Mouse (Mus musculus) adrenal gland, postnatal 10 days (tissue): ENCODE measurements around the gene Cd46. TPM values are rescaled to one million over a fixed set of nuclear protein-coding genes. Genes with fewer than 3 reads are reported as not detected.

Experiments used
- DNase-seq: peaks from one replicate; pipeline ENCODE4 v3.0.0; 2021; ENCODE audit warnings: mixed read lengths
- long read RNA-seq, 2 experiments: library from polyadenylated mRNA; stranded (forward); transcript quantifications; one replicate each; pipeline ENCODE4 v2.0.0; 2021
- total RNA-seq, 2 experiments: library from RNA; stranded (reverse); gene quantifications; 2 replicates each; pipeline ENCODE4 v1.2.3; 2021

The Cd46 gene
- 1 to 10 TPM; 1.7 to 2.7 TPM for total RNA-seq
- long read RNA-seq, experiment 1, partial matches to known transcripts: 0 of 1 reads
- long read RNA-seq, experiment 1, other reads (novel, unspliced or antisense): 1 of 1 reads
- long read RNA-seq, experiment 2: 0 reads

GRCm38 (mm10) chr1:195092220-195092720, at the start of gene Cd46:
TSS of gene Cd46 (minus strand) at chr1:195092249.
- peak; percentile 84 for DNase-seq

GRCm38 (mm10) chr1:195132070-195132469, 40.0 kb upstream of the Cd46 start:
- peak; percentile 14 for DNase-seq

GRCm38 (mm10) chr1:195131675-195132015, 39.6 kb upstream of the Cd46 start:
- DNase-seq: no peak

DNA sequence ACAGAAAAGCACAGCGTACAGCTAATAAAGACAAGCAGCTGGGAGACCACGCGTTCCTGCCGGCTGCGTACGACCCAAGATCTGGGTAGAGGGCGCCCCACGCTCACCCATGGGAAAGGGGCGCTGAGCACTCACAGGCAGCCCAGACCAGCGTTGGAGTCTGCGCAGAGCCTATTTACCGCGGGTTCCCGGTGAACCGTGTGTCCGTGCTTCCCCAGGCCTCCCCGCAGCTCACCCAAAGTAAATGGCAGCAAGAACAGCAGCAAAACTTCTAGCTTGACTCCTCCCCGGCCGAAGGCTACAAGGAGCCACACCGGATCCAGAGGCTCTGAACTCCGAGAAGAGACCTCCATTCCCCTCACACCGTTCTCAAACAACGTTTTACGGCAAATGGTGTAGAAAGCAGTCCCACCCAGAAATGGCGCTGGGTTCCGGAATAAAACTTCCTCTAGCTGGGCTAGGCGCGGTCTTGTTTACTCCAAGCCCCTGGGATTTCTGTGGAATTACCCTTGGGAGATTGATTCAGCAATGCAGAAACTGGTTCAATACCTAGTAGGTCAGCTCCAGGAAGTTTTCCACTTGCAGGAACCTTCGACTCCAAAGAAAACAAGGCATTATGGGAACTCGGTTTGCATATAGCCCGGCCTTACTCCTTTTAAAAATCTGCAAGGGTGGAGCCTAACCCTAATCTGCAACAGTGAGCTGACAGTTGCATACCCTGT, 39.1 kb upstream of the Cd46 start, which contains the start of gene Cr1l:
Gene Cr1l (minus strand): TSS at position 634 of the 722 bp plus-strand sequence.
- peak; percentile 91 for DNase-seq

DNA sequence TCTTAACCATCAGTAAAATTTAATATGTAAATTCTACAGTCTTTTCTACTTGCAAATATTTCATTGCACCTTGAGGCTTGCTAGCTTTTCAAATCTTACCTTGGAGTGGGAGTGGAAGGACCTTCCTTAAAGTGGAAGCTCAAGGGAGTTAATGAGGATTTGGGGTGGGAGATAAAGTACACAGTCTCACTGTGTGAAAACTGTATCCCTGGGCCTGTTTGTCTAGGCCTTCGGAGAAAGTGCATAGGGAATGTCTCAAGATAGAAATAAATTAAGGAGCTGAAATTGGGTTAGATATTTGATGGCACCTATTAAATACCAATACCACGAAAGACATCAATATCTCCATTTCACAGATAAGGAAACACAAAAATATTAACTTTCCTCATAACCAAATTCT, 38.4 kb upstream of the Cd46 start:
- DNase-seq: no peak

DNA sequence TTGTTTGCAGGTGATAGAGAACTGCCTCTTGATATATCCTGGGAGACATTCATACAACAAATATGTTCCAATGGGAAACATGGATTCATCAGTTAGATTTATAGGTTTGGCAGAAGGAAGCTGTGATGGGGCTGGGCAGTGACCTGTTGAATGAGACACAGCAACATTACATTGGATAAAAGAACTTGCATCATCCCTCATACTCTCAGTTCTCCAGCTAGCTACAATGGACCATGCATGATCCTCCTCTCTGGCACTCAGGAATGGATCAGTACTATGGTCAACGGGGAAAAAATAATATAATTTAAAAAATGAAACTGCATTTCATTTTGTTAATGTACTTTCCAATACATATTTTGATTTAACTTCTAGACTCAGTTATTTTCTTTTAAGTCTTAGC, 37.8 kb upstream of the Cd46 start:
- no peak for DNase-seq

DNA sequence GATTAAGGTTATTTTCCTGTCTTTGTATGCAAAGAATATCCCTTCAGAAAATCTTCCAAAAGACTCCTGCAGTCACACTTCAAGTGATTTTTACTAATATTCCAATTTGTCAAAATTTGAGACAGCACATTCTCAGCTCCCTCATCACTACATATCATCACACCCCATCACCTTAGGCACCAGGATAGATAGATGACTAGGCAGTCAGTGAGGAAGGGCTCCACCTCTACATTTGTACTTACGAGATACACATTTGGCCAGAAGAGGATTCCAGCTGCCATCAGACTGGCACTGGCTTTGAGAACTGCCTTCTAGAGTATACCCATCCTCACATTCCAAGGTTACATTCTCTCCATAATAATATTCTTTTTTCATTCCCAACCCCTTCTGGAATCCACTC, 22.4 kb upstream of the Cd46 start:
- DNase-seq: no peak

DNA sequence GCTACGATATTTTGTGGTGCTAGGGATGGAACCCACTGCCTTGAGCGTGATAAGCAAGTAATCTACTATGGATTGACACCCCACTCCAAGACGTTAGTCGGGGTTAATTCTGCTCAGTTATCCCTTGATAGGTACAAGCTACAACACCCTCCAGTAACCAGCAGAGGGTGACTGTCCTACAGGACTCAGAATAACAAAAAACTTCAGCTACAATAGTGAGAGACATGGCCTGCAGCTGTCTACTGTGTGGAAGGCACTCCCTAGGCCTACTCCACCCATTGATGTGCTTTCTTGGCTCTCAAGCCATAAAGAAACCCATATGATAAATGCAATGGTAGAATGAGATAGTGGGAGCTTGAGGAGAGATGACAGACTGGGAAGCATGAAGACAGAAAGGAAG, 21.6 kb upstream of the Cd46 start:
- no peak for DNase-seq

GRCm38 (mm10) chr1:195100693-195101092, 8.6 kb upstream of the Cd46 start:
- DNase-seq: no peak

GRCm38 (mm10) chr1:195098004-195098403, 6.0 kb upstream of the Cd46 start:
- no peak for DNase-seq

- no peak for DNase-seq
Observed at GRCm38 (mm10) chr1:195091699-195092219, 290 bp downstream of the Cd46 start.

- no peak for DNase-seq
Observed at GRCm38 (mm10) chr1:195082142-195082541, 9.9 kb downstream of the Cd46 start.

GRCm38 (mm10) chr1:195040437-195040836, 51.6 kb downstream of the Cd46 start:
- peak; percentile 40 for DNase-seq

DNA sequence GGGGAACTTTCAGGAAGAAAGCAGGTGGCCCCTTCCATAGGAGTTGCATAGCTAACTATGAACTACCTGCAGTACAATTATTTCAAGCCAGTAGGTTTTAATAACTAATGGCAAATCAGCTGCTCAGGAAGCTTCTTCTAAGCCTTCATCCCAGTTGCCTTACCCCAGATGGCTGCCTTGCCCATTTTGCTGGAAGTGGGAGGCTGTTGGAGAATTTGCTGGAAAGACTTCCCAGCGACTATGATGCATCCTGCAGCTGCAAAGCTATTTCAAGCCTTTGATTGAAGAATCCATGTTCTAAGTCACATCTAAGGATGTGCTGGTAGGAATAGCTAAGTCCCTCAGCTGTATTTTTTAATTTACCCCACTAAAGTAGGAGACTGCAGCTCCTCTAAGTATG, 53.7 kb downstream of the Cd46 start:
- DNase-seq: no peak

GRCm38 (mm10) chr1:195037985-195038384, 54.1 kb downstream of the Cd46 start:
- DNase-seq: no peak

- DNase-seq: no peak
Observed at GRCm38 (mm10) chr1:195037483-195037882, 54.6 kb downstream of the Cd46 start.

DNA sequence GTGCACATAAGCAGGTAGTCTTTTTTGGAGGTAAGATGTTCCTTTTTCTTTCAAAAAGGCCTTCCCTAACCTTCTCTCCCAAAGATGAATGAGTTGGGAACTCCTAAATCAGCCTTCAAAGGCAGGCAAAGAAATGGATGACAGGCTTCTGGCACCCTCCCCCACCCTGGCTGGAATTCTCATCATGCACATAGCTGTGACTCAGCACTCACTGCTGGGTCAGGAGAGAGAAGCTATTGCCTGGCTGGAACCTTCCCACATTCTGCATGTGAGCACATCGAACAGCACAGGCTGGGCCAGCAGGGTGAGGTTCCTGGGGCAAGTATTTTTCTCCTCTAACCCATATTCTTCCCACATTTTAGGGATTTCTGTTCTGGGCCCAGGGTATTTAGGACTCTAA, 58.1 kb downstream of the Cd46 start:
- DNase-seq: peak; percentile 75

- DNase-seq: no peak
Observed at GRCm38 (mm10) chr1:195032738-195033137, 59.3 kb downstream of the Cd46 start.

- no peak for DNase-seq
Observed at GRCm38 (mm10) chr1:195031786-195032185, 60.3 kb downstream of the Cd46 start.

DNA sequence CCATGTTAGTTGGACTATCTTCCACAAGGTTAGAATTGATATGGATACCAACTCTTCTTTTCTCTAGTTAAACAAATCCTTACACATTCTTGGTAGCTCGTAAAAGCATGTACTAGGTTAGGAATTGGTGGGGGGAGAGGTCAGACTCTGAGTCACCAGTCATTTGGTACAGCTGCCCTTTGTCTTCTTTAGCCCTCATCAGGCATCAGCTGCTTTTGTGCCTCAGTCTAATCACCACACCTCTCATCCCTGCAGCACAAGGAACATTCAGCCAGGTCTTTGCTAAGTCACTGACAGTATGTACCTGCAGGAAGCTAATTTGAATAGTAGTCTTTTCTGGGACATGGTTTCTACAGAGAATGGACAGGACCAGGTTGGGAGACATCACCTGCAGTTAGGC, 64.5 kb downstream of the Cd46 start:
- DNase-seq: no peak

DNA sequence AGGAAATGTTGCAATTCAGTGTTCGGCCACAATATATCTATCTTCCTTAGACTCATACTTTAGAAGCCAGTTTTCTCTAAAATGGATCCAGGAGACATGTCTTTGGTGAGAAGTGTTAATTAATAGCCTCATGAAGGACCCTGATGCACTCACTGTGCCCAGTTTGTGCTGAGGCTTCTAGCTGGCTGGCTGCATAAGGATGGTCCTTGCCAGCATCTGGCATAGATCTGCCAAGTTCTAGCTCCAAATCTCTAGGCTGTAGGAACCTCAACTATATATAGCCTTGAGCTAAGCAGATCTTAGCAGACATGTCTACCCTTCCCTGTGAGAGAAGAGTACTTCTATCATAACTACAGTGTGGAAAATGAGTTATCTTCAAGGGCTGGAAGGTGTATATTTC, 68.2 kb downstream of the Cd46 start:
- DNase-seq: no peak

DNA sequence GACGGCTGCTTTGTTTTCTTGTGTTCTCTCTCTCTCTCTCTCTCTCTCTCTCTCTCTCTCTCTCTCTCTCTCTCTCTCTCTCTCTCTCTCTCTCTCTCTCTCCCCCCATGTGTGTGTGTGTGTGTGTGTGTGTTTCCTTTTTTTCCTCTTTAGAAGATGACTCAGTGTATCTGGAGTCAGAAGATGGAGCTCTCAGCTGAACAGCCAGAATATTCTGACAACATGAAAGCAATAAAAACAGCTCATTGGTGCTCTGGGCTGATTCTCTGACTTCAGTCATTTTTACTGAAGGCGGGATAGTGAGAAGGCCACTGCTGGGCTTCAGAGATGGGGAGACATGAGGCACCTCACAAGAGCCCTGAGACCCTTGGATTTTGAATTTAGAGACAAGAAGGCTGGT, 70.2 kb downstream of the Cd46 start:
- DNase-seq: no peak

DNA sequence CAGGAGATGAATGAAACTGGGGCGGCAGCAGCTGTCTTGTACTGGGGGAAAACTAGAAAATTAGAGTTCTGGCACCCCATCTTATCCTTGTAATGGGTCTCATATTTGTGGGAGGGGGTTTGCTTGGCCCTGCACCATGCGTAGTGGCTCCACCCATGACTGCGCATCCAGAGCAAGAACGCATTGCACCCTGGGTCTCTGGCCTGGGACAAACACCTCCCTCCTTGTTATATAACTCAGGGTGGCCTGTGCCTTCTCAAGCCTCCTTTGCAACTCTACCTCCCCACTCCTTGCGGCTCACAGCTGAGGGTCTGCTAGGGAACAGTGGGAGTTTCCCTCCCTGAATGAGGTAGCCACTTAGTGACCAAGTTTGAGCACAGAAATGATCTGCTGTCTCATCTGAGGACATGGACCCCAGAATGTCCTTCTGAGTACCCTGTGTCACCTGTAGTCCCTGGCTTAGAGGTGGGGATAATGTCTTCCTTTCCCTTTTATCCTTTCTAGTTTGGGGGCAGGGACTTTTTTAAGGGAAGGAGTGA, 72.9 kb downstream of the Cd46 start:
- DNase-seq: no peak
